Mouse (Mus musculus) liver, embryonic 11.5 days (tissue): ENCODE measurements around the gene Proser3. TPM values are rescaled to one million over a fixed set of nuclear protein-coding genes. Genes with fewer than 3 reads are reported as not detected.

Experiments
- ATAC-seq: fragments of 200-750 bp; cut with Nextera tagmentation; replicated peaks from 2 replicates; pipeline ENCODE4 v1.8.0; 2017; ENCODE audit warnings: moderate number of reproducible peaks, mild to moderate bottlenecking, moderate TSS enrichment, moderate library complexity; ENCODE audit not compliant: low FRiP score
- DNase-seq: peaks from one replicate; pipeline ENCODE4 v3.0.0-alpha.2; 2017; ENCODE audit warnings: low spot score
- H3K27ac ChIP-seq: fragments of 300-500 bp; sonication (generic); 2 replicates; pipeline ENCODE4 v1.5.1; 2014; ENCODE audit warnings: mild to moderate bottlenecking, low read depth, low read length, control low read depth
- H3K27me3 ChIP-seq: fragments of 300-500 bp; sonication (generic); replicated peaks from 2 replicates; pipeline ENCODE4 v1.6.1; 2014; ENCODE audit warnings: low read length, mixed read lengths; ENCODE audit not compliant: control insufficient read depth, insufficient read depth
- H3K36me3 ChIP-seq: fragments of 300-500 bp; sonication (generic); 2 replicates; pipeline ENCODE4 v1.6.1; 2014; ENCODE audit warnings: mild to moderate bottlenecking, low read length, moderate library complexity, mixed read lengths; ENCODE audit not compliant: control insufficient read depth, insufficient read depth
- H3K4me1 ChIP-seq: fragments of 300-500 bp; sonication (generic); replicated peaks from 2 replicates; pipeline ENCODE4 v1.6.1; 2014; ENCODE audit warnings: low read length, mixed read lengths; ENCODE audit not compliant: control insufficient read depth, insufficient read depth
- H3K4me2 ChIP-seq: fragments of 300-500 bp; sonication (generic); 2 replicates; pipeline ENCODE4 v1.6.1; 2014; ENCODE audit warnings: mild to moderate bottlenecking, control low read depth, moderate library complexity
- H3K4me3 ChIP-seq: fragments of 300-500 bp; sonication (generic); 2 replicates; pipeline ENCODE4 v1.5.1; 2014; ENCODE audit warnings: low read depth, low read length, control low read depth
- H3K9ac ChIP-seq: fragments of 300-500 bp; sonication (generic); 2 replicates; pipeline ENCODE4 v1.6.1; 2014; ENCODE audit warnings: low read depth, low read length, control low read depth
- H3K9me3 ChIP-seq: fragments of 300-500 bp; sonication (generic); 2 replicates; pipeline ENCODE4 v1.6.1; 2016; ENCODE audit warnings: low read length, inconsistent platforms, mixed read lengths; ENCODE audit not compliant: control insufficient read depth
- WGBS: fragments of 180-500 bp; shearing (Covaris S2); extraction: QIAGEN DNeasy Blood & Tissue Kit; methylation state at CpG from one replicate; pipeline ENCODE4 v1.1.7; 2014; 5-methylcytosine and 5-hydroxymethylcytosine counted together
- polyA plus RNA-seq: library from polyadenylated mRNA; unstranded; fragments of >200 nt; fragmentation: Nextera tagmentation; extraction: Ambion mirVana; gene quantifications from 2 replicates; pipeline ENCODE4 v1.2.1, GENCODE M21; 2014

Proser3 gene
- polyA plus RNA-seq, 1 experiment from 2014 or later, result 13.0 TPM

- H3K4me2 ChIP-seq, result no peak overlapping the region
- DNase-seq, result no peak
- H3K9me3 ChIP-seq, result no peaks in the 10 kb centered on the region
- H3K9ac ChIP-seq, result no peak overlapping the region
- peaks cover 48% of the 10 kb centered on the region for H3K36me3 ChIP-seq
- H3K4me1 ChIP-seq, result peaks cover 11% of the 10 kb centered on the region
- no peak for ATAC-seq
- H3K27ac ChIP-seq, result no peak overlapping the region
- H3K4me3 ChIP-seq, result no peak overlapping the region
- H3K27me3 ChIP-seq, result no peaks in the 10 kb centered on the region
- 94% methylated on average over 7 of the region's 7 CpGs for WGBS
Observed at GRCm38 (mm10) chr7:30585170-30585569, 33.1 kb upstream of the Proser3 start.

DNA sequence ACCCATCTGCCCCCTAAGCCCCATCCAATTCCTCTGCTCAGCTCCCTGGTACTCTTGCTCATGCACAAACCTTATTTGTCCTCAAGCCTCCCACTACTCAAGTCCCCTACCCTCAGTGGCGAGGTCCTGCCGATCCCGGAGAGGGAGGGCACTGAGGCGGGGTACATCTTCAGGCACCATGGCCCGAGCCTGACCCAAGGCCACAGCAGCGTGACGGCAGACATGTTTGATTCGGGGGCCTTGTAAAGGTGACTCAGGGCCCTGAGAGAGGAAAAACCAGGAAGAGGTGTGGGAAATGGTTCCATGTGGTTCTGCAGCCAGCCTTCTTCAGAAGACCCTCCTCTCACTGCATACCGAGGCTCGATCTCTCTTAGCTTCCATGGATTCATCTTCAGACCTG is 32.2 kb upstream of the Proser3 start:
- H3K4me1 ChIP-seq, result peaks cover 5% of the 10 kb centered on the region
- H3K27me3 ChIP-seq, result no peaks in the 10 kb centered on the region
- H3K9ac ChIP-seq, result no peak overlapping the region
- H3K4me3 ChIP-seq, result no peak overlapping the region
- no peaks in the 10 kb centered on the region for H3K9me3 ChIP-seq
- no peak overlapping the region for H3K27ac ChIP-seq
- no peak for DNase-seq
- H3K4me2 ChIP-seq, result no peak overlapping the region
- peaks cover 56% of the 10 kb centered on the region for H3K36me3 ChIP-seq
- WGBS, result 95% methylated on average over 10 of the region's 10 CpGs
- ATAC-seq, result no peak

DNA sequence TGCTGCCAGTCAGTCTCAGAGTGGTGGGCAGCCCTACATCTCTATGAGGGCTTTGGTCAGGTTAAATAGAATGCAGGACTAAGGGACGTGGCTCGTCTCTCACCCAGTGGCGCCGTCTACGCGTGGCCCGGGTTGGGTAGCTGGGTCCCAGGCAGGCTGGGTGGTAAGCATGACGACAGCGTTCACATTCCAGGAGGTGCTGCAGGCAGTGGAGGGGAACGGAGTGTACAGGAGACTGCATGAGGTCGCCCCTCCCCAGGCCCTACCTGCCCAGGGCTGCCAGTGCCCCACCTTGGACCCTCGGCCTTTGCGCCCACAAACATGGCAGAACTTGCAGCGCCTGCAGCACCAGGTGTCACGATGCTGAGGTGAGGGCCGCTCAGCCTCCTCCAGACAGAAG is 29.4 kb upstream of the Proser3 start:
- Histone ChIP-seq H3K4me2 (no peak overlapping the region), H3K36me3 (peaks cover 76% of the 10 kb centered on the region), H3K27me3 (no peaks in the 10 kb centered on the region), H3K9ac (no peak overlapping the region), H3K4me3 (no peak overlapping the region), H3K9me3 (no peaks in the 10 kb centered on the region), H3K4me1 (no peaks in the 10 kb centered on the region), H3K27ac (no peak overlapping the region)
- DNase-seq (no peak), ATAC-seq (no peak)
- 94% methylated on average over 16 of the region's 16 CpGs for WGBS

- no peak for DNase-seq
- H3K9ac ChIP-seq, result no peak overlapping the region
Observed at GRCm38 (mm10) chr7:30579950-30580349, 27.9 kb upstream of the Proser3 start.

GRCm38 (mm10) chr7:30572969-30573368 is 20.9 kb upstream of the Proser3 start:
- DNase-seq, result no peak
- no peak overlapping the region for H3K9ac ChIP-seq

More at GRCm38 (mm10) chr7:30579950-30580349, 27.9 kb upstream of the Proser3 start:
- H3K9me3 ChIP-seq, result no peaks in the 10 kb centered on the region
- WGBS, result 93% methylated on average over 8 of the region's 8 CpGs
- no peak overlapping the region for H3K4me3 ChIP-seq
- no peaks in the 10 kb centered on the region for H3K27me3 ChIP-seq
- ATAC-seq, result 0 out of 2 replicates have a peak, but pooled peaks have one; percentile 22
- H3K4me2 ChIP-seq, result no peak overlapping the region
- H3K27ac ChIP-seq, result no peak overlapping the region
- no peaks in the 10 kb centered on the region for H3K4me1 ChIP-seq
- peaks cover 84% of the 10 kb centered on the region for H3K36me3 ChIP-seq

DNA sequence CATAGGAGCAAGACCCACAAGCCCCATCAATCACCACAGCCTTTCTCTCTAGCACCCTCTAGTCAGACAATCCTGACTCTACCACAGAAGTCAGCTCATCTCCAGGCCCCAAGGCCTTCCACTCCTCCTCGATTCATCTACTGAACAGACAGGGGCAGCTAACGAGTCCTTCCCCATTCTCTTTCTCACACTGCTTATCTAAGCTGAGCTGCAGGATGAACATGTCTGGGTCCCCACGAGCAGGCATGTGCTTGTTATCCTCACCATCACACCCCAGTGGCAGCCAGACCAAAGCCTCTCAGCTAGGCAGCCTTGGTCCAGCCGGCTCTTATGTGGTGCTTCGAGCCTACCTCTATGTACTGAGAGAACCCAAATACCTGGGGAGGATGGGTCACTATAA is 20.3 kb upstream of the Proser3 start:
- Histone ChIP-seq H3K9ac (0 out of 2 replicates have a peak overlapping the region, but pooled peaks have one; percentile 14), H3K4me3 (no peak overlapping the region), H3K4me2 (no peak overlapping the region; the same call in 1 of the 2 replicates), H3K36me3 (peaks cover 78% of the 10 kb centered on the region), H3K27me3 (no peaks in the 10 kb centered on the region), H3K4me1 (peaks cover 10% of the 10 kb centered on the region), H3K9me3 (no peaks in the 10 kb centered on the region), H3K27ac (no peak overlapping the region)
- peak; percentile 18; the same call in 1 of the 2 replicates for ATAC-seq
- WGBS, result 70% methylated on average over 5 of the region's 5 CpGs
- DNase-seq, result no peak

More at GRCm38 (mm10) chr7:30572969-30573368, 20.9 kb upstream of the Proser3 start:
- Histone ChIP-seq H3K4me1 (peaks cover 10% of the 10 kb centered on the region), H3K4me3 (no peak overlapping the region), H3K4me2 (no peak overlapping the region; the same call in 1 of the 2 replicates), H3K36me3 (peaks cover 81% of the 10 kb centered on the region), H3K27me3 (no peaks in the 10 kb centered on the region), H3K9me3 (no peaks in the 10 kb centered on the region), H3K27ac (no peak overlapping the region)
- no peak for ATAC-seq
- 78% methylated on average over 2 of the region's 2 CpGs for WGBS

- Histone ChIP-seq H3K36me3 (peaks cover 33% of the 10 kb centered on the region), H3K27ac (no peak overlapping the region), H3K4me3 (no peak overlapping the region), H3K9me3 (no peaks in the 10 kb centered on the region), H3K4me2 (no peak overlapping the region), H3K9ac (no peak overlapping the region), H3K4me1 (peaks cover 13% of the 10 kb centered on the region), H3K27me3 (no peaks in the 10 kb centered on the region)
- ATAC-seq (no peak), DNase-seq (no peak)
- WGBS, result 91% methylated on average over 11 of the region's 11 CpGs
Observed at GRCm38 (mm10) chr7:30567555-30567954, 15.5 kb upstream of the Proser3 start.

GRCm38 (mm10) chr7:30566033-30566432 is 13.9 kb upstream of the Proser3 start:
- H3K4me1 ChIP-seq, result peaks cover 9% of the 10 kb centered on the region
- ATAC-seq, result no peak
- H3K9ac ChIP-seq, result no peak overlapping the region
- no peaks in the 10 kb centered on the region for H3K27me3 ChIP-seq
- peaks cover 23% of the 10 kb centered on the region for H3K36me3 ChIP-seq
- H3K4me2 ChIP-seq, result no peak overlapping the region
- H3K9me3 ChIP-seq, result no peaks in the 10 kb centered on the region
- 83% methylated on average over 9 of the region's 9 CpGs for WGBS
- no peak for DNase-seq
- H3K27ac ChIP-seq, result no peak overlapping the region
- no peak overlapping the region for H3K4me3 ChIP-seq

- H3K27ac ChIP-seq, result no peak within 1 kb of the TSS
- H3K9ac ChIP-seq, result no peak within 1 kb of the TSS
Observed at GRCm38 (mm10) chr7:30564970-30565571, 13.0 kb upstream of the Proser3 start, which contains the start of gene Igflr1. Gene Igflr1, plus strand, starts transcription at chr7:30565427.

More at GRCm38 (mm10) chr7:30564970-30565571, 13.0 kb upstream of the Proser3 start, which contains the start of gene Igflr1:
- Histone ChIP-seq H3K4me3 (no peak within 1 kb of the TSS), H3K4me1 (peaks cover 9% of the 10 kb centered on the region), H3K9me3 (no peaks in the 10 kb centered on the region), H3K27me3 (no peaks in the 10 kb centered on the region), H3K4me2 (peak within 1 kb of the TSS; percentile 84), H3K36me3 (peaks cover 16% of the 10 kb centered on the region)
- no peak for DNase-seq
- WGBS, result 93% methylated on average over 12 of the region's 12 CpGs
- ATAC-seq, result no peak
